Mouse (Mus musculus) spleen, adult 2 months (tissue): ENCODE measurements around the gene Adnp.

Experiments used
- CTCF ChIP-seq: fragments of 200-500 bp; IDR thresholded peaks from 2 replicates; pipeline ENCODE4 v1.5.1; 2011; ENCODE audit warnings: mild to moderate bottlenecking, inconsistent platforms; ENCODE audit not compliant: insufficient read depth, insufficient read length, insufficient replicate concordance; ENCODE audit errors: extremely low read depth
- POLR2A ChIP-seq: fragments of 200-500 bp; IDR thresholded peaks from 2 replicates; pipeline ENCODE4 v1.6.1; 2011; ENCODE audit warnings: low read depth, low read length, inconsistent platforms

DNA sequence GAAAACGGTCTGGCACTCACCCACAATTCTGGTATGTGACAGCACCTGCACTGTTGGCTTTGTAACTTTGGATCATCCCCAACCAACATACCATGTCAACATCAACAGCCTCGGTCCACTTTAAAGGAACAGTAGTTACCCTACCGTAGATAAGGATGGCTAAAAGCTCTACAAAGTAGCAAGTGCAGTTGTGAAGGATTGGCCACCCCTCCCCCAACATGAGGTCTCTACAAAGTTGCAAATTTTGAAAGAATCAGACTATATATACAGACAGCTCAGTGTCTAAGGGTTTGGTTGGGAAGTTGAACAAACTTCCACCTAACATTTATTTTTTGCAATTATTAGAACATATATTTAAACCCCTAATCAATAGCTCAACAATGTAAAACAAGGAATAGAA is 971 bp upstream of the Adnp start:
- TF ChIP-seq POLR2A, result no peak
- no peak for TF ChIP-seq CTCF
